Mouse (Mus musculus): Measurements from ENCODE around the gene Skiv2l.

GRCm38 (mm10) chr17:34879336-34879879 lies 29.4 kb upstream of the Skiv2l start, which contains the start of gene Zbtb12:
- no peak for TF ChIP-seq TAL1 (IDR thresholded peaks at IDR 0.05; ENCODE audit: low read length)
- no peak for TF ChIP-seq GATA1 (IDR thresholded peaks at IDR 0.05; ENCODE audit: low read length)
